Mouse (Mus musculus) heart, embryonic 14.5 days (tissue): ENCODE results near the gene Prps1. TPM values are rescaled to one million over a fixed set of nuclear protein-coding genes. Genes with fewer than 3 reads are reported as not detected.

Experiments used
- ATAC-seq: fragments of 200-750 bp; cut with Nextera tagmentation; 2 replicates; pipeline ENCODE4 v1.8.0; 2017; ENCODE audit warnings: low read depth, moderate TSS enrichment; ENCODE audit not compliant: insufficient number of reproducible peaks, insufficient read depth, low FRiP score
- H3K27ac ChIP-seq, 2 experiments: fragments of 200-500 bp in 1 of 2; fragments of 300-500 bp in 1 of 2; sonication (generic) in 1 of 2; replicated peaks in 1 of 2; 2 replicates each; pipeline ENCODE4 v1.5.1; 2012 to 2014; ENCODE audit warnings: low read depth in 2 of 2, low read length in 2 of 2, control low read depth in 1 of 2, mild to moderate bottlenecking in 1 of 2, mixed read lengths in 1 of 2; ENCODE audit not compliant: control insufficient read depth in 1 of 2, insufficient read depth in 1 of 2
- H3K27me3 ChIP-seq: fragments of 300-500 bp; sonication (generic); 2 replicates; pipeline ENCODE4 v1.6.1; 2014; ENCODE audit warnings: mild to moderate bottlenecking, low read length, control low read depth; ENCODE audit not compliant: control insufficient read depth, insufficient read depth
- H3K36me3 ChIP-seq: fragments of 300-500 bp; sonication (generic); 2 replicates; pipeline ENCODE4 v1.6.1; 2014; ENCODE audit warnings: mild to moderate bottlenecking, control low read depth, low read length, mixed read lengths; ENCODE audit not compliant: control insufficient read depth, insufficient read depth
- H3K4me1 ChIP-seq, 2 experiments: fragments of 200-500 bp in 1 of 2; fragments of 300-500 bp in 1 of 2; sonication (generic) in 1 of 2; 2 replicates each; pipeline ENCODE4 v1.6.1; 2012 to 2014; ENCODE audit warnings: low read length in 2 of 2, control low read depth in 1 of 2, mixed read lengths in 1 of 2; ENCODE audit not compliant: control insufficient read depth in 2 of 2, insufficient read depth in 2 of 2
- H3K4me2 ChIP-seq: fragments of 300-500 bp; sonication (generic); 2 replicates; pipeline ENCODE4 v1.6.1; 2014; ENCODE audit warnings: mild to moderate bottlenecking, low read length
- H3K4me3 ChIP-seq, 2 experiments: fragments of 200-500 bp in 1 of 2; fragments of 300-500 bp in 1 of 2; sonication (generic) in 1 of 2; 2 replicates each; pipeline ENCODE4 v1.5.1; 2012 to 2014; ENCODE audit warnings: low read length in 2 of 2, mild to moderate bottlenecking in 2 of 2, control low read depth in 1 of 2, low read depth in 1 of 2, moderate library complexity in 1 of 2; ENCODE audit not compliant: control insufficient read depth in 1 of 2, insufficient read depth in 1 of 2
- H3K9ac ChIP-seq: fragments of 300-500 bp; sonication (generic); 2 replicates; pipeline ENCODE4 v1.6.1; 2014; ENCODE audit warnings: mild to moderate bottlenecking, low read length
- H3K9me3 ChIP-seq: fragments of 300-500 bp; sonication (generic); 2 replicates; pipeline ENCODE4 v1.6.1; 2016; ENCODE audit warnings: low read length, control low read depth; ENCODE audit not compliant: control insufficient read depth
- WGBS: fragments of 180-500 bp; shearing (Covaris S2); extraction: QIAGEN DNeasy Blood & Tissue Kit; methylation state at CpG from one replicate; pipeline ENCODE4 v1.1.7; 2014; 5-methylcytosine and 5-hydroxymethylcytosine counted together
- polyA plus RNA-seq: library from polyadenylated mRNA; unstranded; fragments of >200 nt; fragmentation: Nextera tagmentation; extraction: Ambion mirVana; gene quantifications from 2 replicates; pipeline ENCODE4 v1.2.1, GENCODE M21; 2014

Prps1 gene
- polyA plus RNA-seq, 1 experiment from 2014 or later = 60.8 TPM

DNA sequence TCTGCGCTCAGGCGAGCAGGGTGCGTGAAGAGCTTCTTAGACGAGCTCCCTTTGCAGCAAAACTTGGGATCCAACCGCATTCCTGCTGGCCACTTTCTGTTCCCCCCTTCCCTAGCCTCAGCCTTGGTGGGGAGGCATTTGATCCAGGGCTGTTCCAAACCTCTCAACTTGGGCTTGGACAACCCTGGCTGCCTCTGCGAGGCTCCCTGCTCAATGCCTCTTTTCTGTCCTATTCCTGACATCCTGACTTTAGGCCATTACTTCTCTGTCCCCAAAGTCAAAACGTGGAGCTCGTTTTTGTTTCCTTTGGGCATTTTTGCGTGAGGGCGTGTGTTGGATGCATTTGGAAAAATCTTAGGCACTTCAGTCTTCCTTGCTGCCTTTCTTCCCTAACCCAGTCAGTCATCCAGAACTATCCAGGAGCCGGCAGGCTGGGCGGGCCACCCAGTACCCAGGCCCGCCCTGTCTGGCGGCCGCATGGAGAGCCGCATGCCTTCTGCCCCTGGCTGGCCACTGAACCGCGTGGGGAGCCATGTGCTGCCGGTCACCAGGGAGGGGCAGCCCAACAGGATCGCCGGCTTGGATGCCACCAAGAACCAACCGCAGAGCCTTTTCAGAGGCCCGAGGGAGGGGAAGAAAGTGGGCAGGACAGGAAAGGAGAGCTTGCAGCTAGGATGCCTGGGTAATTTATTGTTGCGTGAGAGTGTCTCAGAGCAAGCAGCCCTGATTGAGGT, 54.5 kb downstream of the Prps1 start:
- peaks cover 5 to 8% of the 10 kb centered on the region in 2 experiments; a peak in 2 of 4 replicates for H3K4me1 ChIP-seq
- no peak overlapping the region; the same call in 1 of the 2 replicates for H3K9ac ChIP-seq
- no peaks in the 10 kb centered on the region for H3K9me3 ChIP-seq
- H3K4me3 ChIP-seq = peak overlapping the region in 1 of 2 experiments; percentile 20; a peak in 1 of 4 replicates
- H3K36me3 ChIP-seq = no peaks in the 10 kb centered on the region
- peak overlapping the region; percentile 53 for H3K4me2 ChIP-seq
- ATAC-seq = peak; percentile 64; the same call in 1 of the 2 replicates
- H3K27ac ChIP-seq = 0 out of 4 replicates have a peak overlapping the region, but pooled peaks of 1 of the 2 experiments have one; percentile 6
- 38% methylated on average over 24 of the region's 24 CpGs for WGBS
- H3K27me3 ChIP-seq = no peaks in the 10 kb centered on the region

DNA sequence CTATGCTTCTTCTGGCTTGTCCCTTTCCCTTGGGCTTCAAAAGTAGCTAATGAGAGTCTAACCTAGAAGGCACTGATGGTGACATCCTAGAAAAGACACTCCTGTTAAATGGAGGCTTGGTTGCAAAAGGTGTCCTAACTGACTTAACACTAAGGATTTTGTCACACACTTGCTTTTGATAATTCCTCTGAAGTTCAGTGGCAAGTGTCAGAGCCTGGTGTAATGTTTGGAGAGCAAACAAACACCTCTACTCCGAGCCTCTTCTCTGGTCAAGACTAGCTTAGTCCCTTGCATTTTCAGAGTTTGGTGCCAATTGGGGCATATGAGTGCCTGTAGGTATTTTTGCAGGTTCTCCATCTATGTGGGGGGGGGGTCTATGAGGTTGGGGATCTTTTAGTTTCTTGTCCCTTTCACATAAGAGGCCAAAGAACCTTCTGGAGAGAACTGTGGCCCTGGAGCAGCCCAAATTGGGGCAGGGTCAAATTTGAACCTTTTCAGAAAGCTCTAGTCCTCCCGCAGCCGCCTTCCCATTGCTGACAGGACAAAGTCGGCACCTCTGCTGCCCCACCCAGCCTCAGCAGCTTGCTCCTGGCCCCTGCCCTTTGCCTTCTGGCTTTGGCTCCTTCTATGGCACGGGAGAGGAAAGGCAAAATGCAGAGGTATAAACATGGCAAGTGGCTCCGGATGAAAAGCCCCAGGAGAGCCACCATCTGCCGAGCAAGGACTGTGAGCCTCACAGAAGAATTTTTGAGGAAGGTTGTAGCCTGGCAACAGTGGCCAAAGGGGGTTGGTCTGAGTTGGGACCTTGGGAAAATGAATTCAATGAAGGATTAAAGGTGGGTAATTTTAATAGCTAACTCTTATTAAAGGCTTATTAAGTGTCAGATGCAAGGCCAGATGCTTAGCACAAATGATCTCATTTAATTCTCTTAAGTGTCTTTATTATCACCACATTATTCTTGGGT, 55.6 kb downstream of the Prps1 start:
- 55% methylated on average over 7 of the region's 7 CpGs for WGBS
- no peak for ATAC-seq
- Histone ChIP-seq H3K27ac (no peak overlapping the region), H3K4me2 (peak overlapping the region; percentile 53; the same call in 1 of the 2 replicates), H3K36me3 (no peaks in the 10 kb centered on the region), H3K4me3 (no peak overlapping the region), H3K4me1 (peaks cover 5 to 8% of the 10 kb centered on the region in 2 experiments; a peak in 2 of 4 replicates), H3K9ac (no peak overlapping the region), H3K9me3 (no peaks in the 10 kb centered on the region), H3K27me3 (no peaks in the 10 kb centered on the region)

DNA sequence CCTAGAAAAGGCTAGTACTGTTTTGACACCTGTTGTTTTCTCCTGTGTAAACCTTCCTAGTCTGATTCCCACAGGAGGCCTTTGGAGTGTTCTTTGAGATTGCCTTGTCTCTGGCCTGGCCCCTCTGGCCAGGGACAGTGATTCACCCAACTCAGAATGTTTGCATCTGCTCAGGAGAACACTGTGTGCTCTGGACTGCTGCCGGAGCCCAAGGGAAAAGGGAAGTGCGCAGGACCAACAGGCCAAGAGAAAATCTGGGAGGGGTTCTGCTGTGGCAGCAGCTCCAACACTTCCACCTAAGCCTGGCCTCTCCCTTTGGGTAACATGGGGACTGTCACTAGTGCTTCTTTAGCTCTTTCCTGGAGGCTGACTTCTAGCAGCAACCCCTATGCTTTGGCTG, 57.0 kb downstream of the Prps1 start:
- no peak overlapping the region for H3K4me3 ChIP-seq
- H3K36me3 ChIP-seq = no peaks in the 10 kb centered on the region
- H3K9ac ChIP-seq = no peak overlapping the region
- no peak overlapping the region for H3K4me2 ChIP-seq
- 84% methylated on average over 2 of the region's 2 CpGs for WGBS
- no peaks in the 10 kb centered on the region for H3K9me3 ChIP-seq
- no peak for ATAC-seq
- H3K4me1 ChIP-seq = peaks cover 5 to 8% of the 10 kb centered on the region in 2 experiments; a peak in 2 of 4 replicates
- no peak overlapping the region for H3K27ac ChIP-seq
- H3K27me3 ChIP-seq = no peaks in the 10 kb centered on the region

DNA sequence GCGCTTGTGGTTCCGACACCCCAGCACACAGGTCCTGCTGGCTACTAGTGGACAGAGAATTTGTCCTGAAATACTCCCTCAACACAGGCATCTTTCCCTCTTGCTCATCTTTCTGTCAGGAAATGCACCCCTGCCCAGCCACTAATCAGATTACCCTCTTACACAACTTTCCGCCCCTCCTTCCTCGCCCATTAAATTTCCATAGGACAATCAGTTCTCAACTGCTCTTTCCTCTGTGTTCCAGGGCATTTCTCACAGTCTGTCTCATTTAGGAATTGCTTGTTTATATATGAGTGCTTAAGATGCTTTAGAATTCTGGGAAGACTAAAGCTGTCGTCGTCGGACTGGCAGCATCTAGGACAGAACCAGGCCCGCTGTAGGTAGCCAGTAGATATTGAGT, 61.9 kb downstream of the Prps1 start:
- Histone ChIP-seq H3K4me2 (no peak overlapping the region), H3K4me3 (no peak overlapping the region), H3K9ac (no peak overlapping the region), H3K36me3 (no peaks in the 10 kb centered on the region), H3K27ac (no peak overlapping the region), H3K27me3 (no peaks in the 10 kb centered on the region), H3K4me1 (peaks cover 2 to 5% of the 10 kb centered on the region in 2 experiments; a peak in 2 of 4 replicates), H3K9me3 (no peaks in the 10 kb centered on the region)
- WGBS = 86% methylated on average over 8 of the region's 8 CpGs
- ATAC-seq = no peak

DNA sequence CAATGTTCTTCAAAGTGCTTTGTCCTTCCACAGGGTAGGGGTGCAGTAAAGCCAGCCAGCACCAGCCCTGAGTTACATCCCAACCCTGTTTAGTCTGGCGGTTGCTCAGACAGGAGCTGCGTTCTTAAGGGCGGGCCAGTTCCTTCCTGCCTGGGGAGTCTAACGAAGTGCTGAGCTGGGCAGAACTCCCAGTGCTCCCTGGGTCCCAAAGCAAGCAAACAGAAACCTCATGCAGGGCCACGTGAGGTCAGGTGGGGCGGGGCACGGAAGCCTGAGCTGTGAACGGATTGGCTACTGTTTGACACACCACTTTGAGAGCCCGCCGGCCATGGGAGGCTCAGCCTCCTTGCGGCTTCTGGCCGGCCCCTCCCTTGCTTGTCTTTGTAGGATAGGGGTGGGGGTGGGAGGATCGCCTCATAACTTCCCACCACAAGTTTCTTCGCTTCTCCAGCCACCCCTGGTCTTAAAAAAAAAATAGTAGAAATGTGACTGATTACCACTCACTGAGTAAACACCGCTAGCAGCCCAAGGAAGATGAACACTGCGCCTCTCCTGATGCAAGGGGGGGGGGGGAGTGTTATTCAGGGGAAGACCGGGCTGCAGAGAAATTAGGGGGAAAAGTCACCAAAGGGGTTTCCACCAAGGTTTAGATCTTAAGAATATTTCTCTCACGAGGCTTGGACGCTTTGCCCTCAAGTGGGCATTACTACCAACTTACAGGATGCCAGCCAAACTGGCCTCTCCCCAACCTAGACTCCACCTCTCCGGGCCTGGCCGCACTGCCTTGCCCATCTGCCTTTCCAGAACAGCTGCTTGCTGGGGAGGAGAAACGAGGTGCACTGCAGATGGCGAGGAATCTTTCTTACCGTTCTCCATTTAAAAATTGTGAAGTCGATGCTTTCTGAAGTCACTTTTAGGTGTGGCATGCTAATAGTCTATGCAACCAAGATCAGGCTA, 64.0 kb downstream of the Prps1 start:
- peak overlapping the region; percentile 25 to 44; a peak in 3 of 4 replicates for H3K27ac ChIP-seq
- no peak overlapping the region; the same call in 1 of the 2 replicates for H3K9ac ChIP-seq
- peak overlapping the region; percentile 65 for H3K4me2 ChIP-seq
- H3K9me3 ChIP-seq = no peaks in the 10 kb centered on the region
- peak overlapping the region; percentile 25 to 28 for H3K4me3 ChIP-seq
- 22% methylated on average over 25 of the region's 25 CpGs for WGBS
- H3K36me3 ChIP-seq = no peaks in the 10 kb centered on the region
- H3K27me3 ChIP-seq = no peaks in the 10 kb centered on the region; the same call in 1 of the 2 replicates
- ATAC-seq = peak; percentile 93
- H3K4me1 ChIP-seq = peaks cover 2 to 5% of the 10 kb centered on the region in 2 experiments; a peak in 2 of 4 replicates

DNA sequence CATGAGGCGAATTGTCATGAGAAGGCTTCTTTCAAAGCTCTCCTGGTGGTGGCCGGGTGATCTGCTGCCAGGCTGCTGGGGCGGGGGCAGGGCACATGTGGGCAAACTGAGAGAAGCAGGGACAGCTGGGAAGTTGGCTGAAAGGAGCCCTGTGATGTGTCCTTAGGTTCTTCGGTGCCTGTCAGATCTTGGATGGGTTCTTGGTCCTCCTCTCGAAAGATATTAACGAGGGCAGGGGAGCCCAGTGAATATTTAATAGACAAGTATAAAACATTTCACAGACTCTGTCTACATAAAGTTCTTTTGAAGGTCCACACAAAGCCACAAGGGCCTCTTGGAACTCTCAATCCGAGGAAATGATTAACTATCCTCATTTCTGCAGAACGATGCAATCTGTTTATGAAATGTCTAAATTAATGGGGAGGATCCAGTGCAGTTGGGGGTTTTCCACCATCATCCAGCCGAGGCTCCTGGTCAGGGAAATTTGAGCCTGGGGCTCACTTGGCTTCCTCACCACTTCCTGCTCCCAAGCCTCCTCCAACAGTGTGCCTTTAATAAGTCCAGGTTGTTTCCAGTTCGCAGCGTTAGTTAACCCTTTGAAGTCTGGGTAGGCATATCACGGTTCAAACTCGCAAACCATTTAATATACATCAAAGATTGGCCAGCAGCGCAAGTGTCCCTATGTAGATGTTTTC, 65.8 kb downstream of the Prps1 start:
- Histone ChIP-seq H3K36me3 (no peaks in the 10 kb centered on the region), H3K9me3 (no peaks in the 10 kb centered on the region), H3K9ac (no peak overlapping the region), H3K4me3 (no peak overlapping the region), H3K27ac (no peak overlapping the region), H3K4me2 (no peak overlapping the region), H3K4me1 (peaks cover 2 to 5% of the 10 kb centered on the region in 2 experiments; a peak in 2 of 4 replicates), H3K27me3 (no peaks in the 10 kb centered on the region; the same call in 1 of the 2 replicates)
- WGBS = 64% methylated on average over 14 of the region's 14 CpGs
- no peak for ATAC-seq
